Mouse (Mus musculus): Measurements from ENCODE around the gene Epm2a.

DNA sequence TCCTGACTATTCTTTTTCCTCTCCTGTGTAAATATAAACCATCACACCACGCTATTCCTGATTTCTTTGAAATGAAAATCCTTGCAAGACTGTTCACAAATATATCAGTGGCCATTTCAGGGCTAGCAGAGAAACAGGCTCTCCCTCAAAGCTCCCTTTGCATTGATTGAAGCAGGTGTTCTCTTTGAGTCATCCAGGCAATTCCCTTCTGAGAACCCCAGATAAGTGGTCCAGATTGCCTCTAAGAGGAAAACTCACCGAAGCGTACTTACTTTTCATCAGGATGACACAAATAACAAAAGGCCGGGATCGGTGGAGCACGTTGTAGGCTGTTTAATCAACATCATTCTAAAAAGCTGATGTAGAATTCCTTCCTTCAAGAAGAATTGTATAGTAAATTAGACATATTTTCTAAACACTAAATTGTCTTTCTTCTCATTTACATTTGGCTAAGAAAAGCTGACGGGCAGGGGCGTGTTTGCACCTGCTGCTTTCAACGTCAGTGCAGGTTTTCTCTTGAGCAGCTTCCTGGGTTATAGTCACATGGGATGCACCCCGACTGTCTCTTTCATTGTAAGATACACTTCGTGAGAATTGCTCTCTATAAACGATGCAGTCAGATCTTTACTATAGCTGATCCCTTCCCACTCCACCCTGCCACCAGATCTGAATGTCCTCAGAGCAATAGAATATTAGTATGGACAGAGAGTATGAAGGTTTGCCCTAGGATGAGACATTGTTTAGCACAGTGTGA is 86.0 kb downstream of the Epm2a start:
- TF ChIP-seq POLR2A (IDR thresholded peaks at IDR 0.05; ENCODE audit: extremely low read depth, insufficient read depth, low read length) (no peak), CTCF (IDR thresholded peaks at IDR 0.05; ENCODE audit: low read depth, low read length) (no peak)

Measured in liver, adult 2 months (tissue).